Mouse (Mus musculus): ENCODE results near the gene Ipo7.

GRCm38 (mm10) chr7:110006471-110007195 lies 11.4 kb upstream of the Ipo7 start:
- no peak for TF ChIP-seq GATA1 (IDR thresholded peaks at IDR 0.05; ENCODE audit: borderline replicate concordance, low read length)
- TF ChIP-seq FLI1 (IDR thresholded peaks at IDR 0.05; ENCODE audit: low read length): no peak
